Mouse (Mus musculus) kidney, adult 2 months (tissue): ENCODE results near the gene Rbfox3. TPM values are rescaled to one million over a fixed set of nuclear protein-coding genes. Genes with fewer than 3 reads are reported as not detected.
A peak's percentile ranks its signal among the peaks of the same experiment; 100 is the strongest.

ENCODE experiments used
- DNase-seq: peaks from one replicate; pipeline ENCODE4 v3.0.0; 2021
- H3K27ac ChIP-seq: fragments of 200-500 bp; 2 replicates; pipeline ENCODE4 v1.5.1; 2012; ENCODE audit warnings: low read depth, low read length, control low read depth, inconsistent platforms; ENCODE audit not compliant: insufficient read depth
- H3K27me3 ChIP-seq: fragments of 200-500 bp; replicated peaks from 2 replicates; pipeline ENCODE4 v1.6.1; 2012; ENCODE audit warnings: mild to moderate bottlenecking, moderate library complexity, low read length, inconsistent platforms; ENCODE audit not compliant: control insufficient read depth, insufficient read depth
- H3K36me3 ChIP-seq: fragments of 200-500 bp; 2 replicates; pipeline ENCODE4 v1.6.1; 2012; ENCODE audit warnings: mild to moderate bottlenecking, moderate library complexity, low read length, inconsistent platforms; ENCODE audit not compliant: control insufficient read depth, insufficient read depth
- H3K4me1 ChIP-seq: fragments of 200-500 bp; 2 replicates; pipeline ENCODE4 v1.6.1; 2011; ENCODE audit warnings: low read length; ENCODE audit not compliant: control insufficient read depth, insufficient read depth
- H3K4me3 ChIP-seq: fragments of 200-500 bp; 2 replicates; pipeline ENCODE4 v1.5.1; 2011; ENCODE audit warnings: mild to moderate bottlenecking, low read depth, low read length, control low read depth; ENCODE audit not compliant: insufficient read depth
- CTCF ChIP-seq: fragments of 200-500 bp; conservative IDR thresholded peaks from 2 replicates; pipeline ENCODE4 v1.5.1; 2011; ENCODE audit warnings: low read depth, mild to moderate bottlenecking, control low read depth, low read length, moderate library complexity, mixed read lengths; ENCODE audit not compliant: insufficient read depth, insufficient read length
- POLR2A ChIP-seq: fragments of 200-500 bp; IDR thresholded peaks from one replicate; pipeline ENCODE4 v1.6.1; 2011; ENCODE audit warnings: low read depth, low read length, control low read depth
- WGBS: fragments of 180-500 bp; shearing (Covaris S2); methylation state at CpG from one replicate; pipeline ENCODE4 v1.1.7; 2018; 5-methylcytosine and 5-hydroxymethylcytosine counted together
- polyA plus RNA-seq: library from polyadenylated mRNA; depleted of rRNA; stranded (reverse); fragments of >200 nt; gene quantifications from 2 replicates; pipeline ENCODE4 v1.2.3, GENCODE M21; 2012

Rbfox3 gene
- polyA plus RNA-seq, 1 experiment = 0.27 TPM

DNA sequence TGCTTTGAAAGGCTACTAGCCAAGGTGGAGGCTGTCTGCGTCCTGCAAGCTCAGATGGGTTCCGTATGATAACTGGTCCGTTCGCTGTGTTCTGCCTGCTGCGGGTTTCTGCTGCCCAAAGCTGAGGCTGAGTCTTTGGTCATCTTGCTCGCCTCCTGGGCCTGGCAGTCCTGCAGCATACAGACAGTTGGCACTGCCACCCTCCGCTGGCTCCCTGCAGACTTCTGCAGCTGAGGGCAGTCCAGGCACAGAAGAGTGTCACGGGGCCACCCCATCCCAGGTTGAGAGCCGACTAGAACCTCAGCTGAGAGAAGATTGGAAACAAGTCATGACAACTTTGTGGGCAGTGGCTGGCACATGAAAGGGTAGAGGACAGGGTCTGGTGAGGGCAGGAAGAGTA, 382.6 kb downstream of the Rbfox3 start:
- WGBS = 84% methylated on average over 9 of the region's 9 CpGs
- TF ChIP-seq POLR2A = no peak
- TF ChIP-seq CTCF = no peak
- no peaks in the 10 kb centered on the region for H3K4me1 ChIP-seq

GRCm38 (mm10) chr11:118525059-118525458, 386.3 kb downstream of the Rbfox3 start:
- no peaks in the 10 kb centered on the region for H3K27me3 ChIP-seq
- H3K27ac ChIP-seq = no peak overlapping the region
- H3K4me1 ChIP-seq = no peaks in the 10 kb centered on the region
- H3K36me3 ChIP-seq = no peaks in the 10 kb centered on the region
- DNase-seq = no peak
- TF ChIP-seq POLR2A (no peak), CTCF (no peak)
- no peak overlapping the region for H3K4me3 ChIP-seq
- 32% methylated on average over 11 of the region's 11 CpGs for WGBS

More for the DNA sequence above, 382.6 kb downstream of the Rbfox3 start:
- Histone ChIP-seq H3K4me3 (no peak overlapping the region), H3K27ac (no peak overlapping the region), H3K36me3 (no peaks in the 10 kb centered on the region), H3K27me3 (no peaks in the 10 kb centered on the region)
- no peak for DNase-seq

- Histone ChIP-seq H3K27me3 (no peaks in the 10 kb centered on the region), H3K36me3 (no peaks in the 10 kb centered on the region), H3K27ac (no peak overlapping the region), H3K4me3 (no peak overlapping the region), H3K4me1 (no peaks in the 10 kb centered on the region)
- 70% methylated on average over 4 of the region's 4 CpGs for WGBS
- DNase-seq = no peak
- TF ChIP-seq POLR2A = no peak
- no peak for TF ChIP-seq CTCF
These were observed 387.8 kb downstream of the Rbfox3 start for GRCm38 (mm10) chr11:118523496-118524145.

DNA sequence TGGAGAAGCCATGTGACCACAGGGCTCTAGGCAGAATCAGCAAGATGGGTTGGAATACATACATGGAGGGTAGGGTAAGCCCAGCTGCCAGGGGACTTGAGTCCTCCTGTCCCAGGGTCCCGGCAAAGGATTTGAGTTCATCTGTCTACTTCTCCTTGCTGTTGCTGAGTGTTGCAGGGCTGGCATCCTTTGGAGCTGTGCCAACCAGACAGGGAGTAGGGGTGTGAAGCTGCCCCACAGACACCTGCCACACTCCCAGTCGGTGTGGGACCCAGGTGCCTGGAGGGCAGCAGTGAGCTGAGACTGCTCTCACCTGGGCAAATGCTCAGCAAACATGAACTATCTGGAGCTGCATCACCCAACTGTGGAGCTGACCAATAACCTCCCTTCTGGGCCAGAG, 390.5 kb downstream of the Rbfox3 start:
- Histone ChIP-seq H3K27ac (no peak overlapping the region), H3K36me3 (no peaks in the 10 kb centered on the region), H3K4me3 (no peak overlapping the region), H3K27me3 (no peaks in the 10 kb centered on the region), H3K4me1 (no peaks in the 10 kb centered on the region)
- 66% methylated on average over 2 of the region's 2 CpGs for WGBS
- TF ChIP-seq POLR2A (no peak), CTCF (no peak)
- DNase-seq = no peak

GRCm38 (mm10) chr11:118520251-118520650, 391.1 kb downstream of the Rbfox3 start:
- Histone ChIP-seq H3K27ac (no peak overlapping the region), H3K4me1 (no peaks in the 10 kb centered on the region), H3K27me3 (no peaks in the 10 kb centered on the region), H3K4me3 (no peak overlapping the region), H3K36me3 (no peaks in the 10 kb centered on the region)
- DNase-seq = no peak
- no peak for TF ChIP-seq POLR2A
- peak; percentile 35 for TF ChIP-seq CTCF
- WGBS = 57% methylated on average over 5 of the region's 5 CpGs

- H3K4me3 ChIP-seq = no peak overlapping the region
- WGBS = 62% methylated on average over 7 of the region's 7 CpGs
- no peaks in the 10 kb centered on the region for H3K4me1 ChIP-seq
- H3K27ac ChIP-seq = no peak overlapping the region
- H3K27me3 ChIP-seq = no peaks in the 10 kb centered on the region
- DNase-seq = no peak
- H3K36me3 ChIP-seq = no peaks in the 10 kb centered on the region
- no peak for TF ChIP-seq POLR2A
- TF ChIP-seq CTCF = no peak
These were observed 392.7 kb downstream of the Rbfox3 start for GRCm38 (mm10) chr11:118518743-118519142.

- Histone ChIP-seq H3K27ac (no peak overlapping the region), H3K36me3 (no peaks in the 10 kb centered on the region), H3K4me3 (no peak overlapping the region), H3K4me1 (no peaks in the 10 kb centered on the region), H3K27me3 (no peaks in the 10 kb centered on the region)
- WGBS = 78% methylated on average over 7 of the region's 7 CpGs
- no peak for DNase-seq
- TF ChIP-seq CTCF (no peak), POLR2A (no peak)
These were observed 393.5 kb downstream of the Rbfox3 start for GRCm38 (mm10) chr11:118517924-118518323.
